Mouse (Mus musculus): ENCODE measurements around the gene Nop14.

- no peak for TF ChIP-seq CTCF (conservative IDR thresholded peaks at IDR 0.05; ENCODE audit: low read length)
- TF ChIP-seq NANOG (IDR thresholded peaks at IDR 0.05; ENCODE audit: borderline replicate concordance, low read length), result no peak
These were observed 25.1 kb downstream of the Nop14 start for GRCm38 (mm10) chr5:34634746-34635400.
